8 mouse cellular contexts compared by ENCODE assay signal in genomic region chr4:12538694-12539121, GRCm38 (mm10).
DNase-seq lines count a peak whose midpoint lies in the region.

No protein-coding gene starts in this region.

- DNase-seq in A20 (ENCODE audit: low read depth, low spot score), result peak; percentile 7
- peak; percentile 16 to 50 for DNase-seq in adrenal gland, postnatal 36 days
- DNase-seq in fibroblast of lung, adult 2 months (ENCODE audit: low read depth), result peak; percentile 24
- peak; percentile 59 for DNase-seq in heart, postnatal 4 days
- peak; percentile 13 to 57 for DNase-seq in layer of hippocampus, adult 8-10 months (ENCODE audit: low spot score in 2 of 2)
- DNase-seq in lung, postnatal 10 days, result peak; percentile 64
- DNase-seq in right cerebral cortex, postnatal 14 days, result peak; percentile 60
- no peak for DNase-seq in spleen, postnatal 36 days (ENCODE audit: low spot score in 2 of 2)

Comparison
In these comparisons a context has a peak if more than half of its experiments do, and no peak if none do; other contexts are left out.
1. DNase-seq: peak in A20 (single experiment), adrenal gland, postnatal 36 days (2 of 2), fibroblast of lung, adult 2 months (single experiment), heart, postnatal 4 days (single experiment), layer of hippocampus, adult 8-10 months (2 of 2), lung, postnatal 10 days (single experiment) and right cerebral cortex, postnatal 14 days (single experiment); none in spleen, postnatal 36 days (0 of 2).